Mouse (Mus musculus) stomach, embryonic 14.5 days (tissue): Measurements from ENCODE around the gene Skap1. TPM values are rescaled to one million over a fixed set of nuclear protein-coding genes. Genes with fewer than 3 reads are reported as not detected.
"Not testable (repeated sequence)": the region's sequence is repeated elsewhere in the genome, so short reads cannot be mapped to it uniquely, and the experiment has no call there.

Experiments
- ATAC-seq: fragments of 200-750 bp; cut with Nextera tagmentation; 2 replicates; pipeline ENCODE4 v1.8.0; 2017; ENCODE audit warnings: low read depth, moderate TSS enrichment; ENCODE audit not compliant: insufficient number of reproducible peaks, insufficient read depth, low FRiP score
- H3K27ac ChIP-seq: fragments of 300-500 bp; sonication (generic); 2 replicates; pipeline ENCODE4 v1.5.1; 2014; ENCODE audit warnings: mild to moderate bottlenecking, low read length, moderate library complexity, mixed read lengths
- H3K27me3 ChIP-seq: fragments of 300-500 bp; sonication (generic); 2 replicates; pipeline ENCODE4 v1.6.1; 2014; ENCODE audit warnings: low read length, control low read depth, mixed read lengths; ENCODE audit not compliant: control insufficient read depth, insufficient read depth
- H3K36me3 ChIP-seq: fragments of 300-500 bp; sonication (generic); 2 replicates; pipeline ENCODE4 v1.6.1; 2014; ENCODE audit warnings: mild to moderate bottlenecking, control low read depth, low read length, moderate library complexity, mixed read lengths; ENCODE audit not compliant: control insufficient read depth, insufficient read depth
- H3K4me1 ChIP-seq: fragments of 300-500 bp; sonication (generic); 2 replicates; pipeline ENCODE4 v1.6.1; 2014; ENCODE audit warnings: low read length, control low read depth, mixed read lengths; ENCODE audit not compliant: control insufficient read depth, insufficient read depth
- H3K4me2 ChIP-seq: fragments of 300-500 bp; sonication (generic); replicated peaks from 2 replicates; pipeline ENCODE4 v1.6.1; 2014; ENCODE audit warnings: low read depth, low read length, control low read depth
- H3K4me3 ChIP-seq: fragments of 300-500 bp; sonication (generic); 2 replicates; pipeline ENCODE4 v1.5.1; 2014; ENCODE audit warnings: low read depth, low read length, control low read depth
- H3K9ac ChIP-seq: fragments of 300-500 bp; sonication (generic); replicated peaks from 2 replicates; pipeline ENCODE4 v1.6.1; 2014; ENCODE audit warnings: low read depth, mild to moderate bottlenecking, control low read depth, low read length, moderate library complexity, mixed read lengths
- H3K9me3 ChIP-seq: fragments of 300-500 bp; sonication (generic); 2 replicates; pipeline ENCODE4 v1.6.1; 2016; ENCODE audit warnings: low read depth, low read length, control low read depth; ENCODE audit not compliant: control insufficient read depth
- WGBS: fragments of 180-500 bp; shearing (Covaris S2); extraction: QIAGEN DNeasy Blood & Tissue Kit; methylation state at CpG from one replicate; pipeline ENCODE4 v1.1.7; 2014; 5-methylcytosine and 5-hydroxymethylcytosine counted together
- polyA plus RNA-seq: library from polyadenylated mRNA; unstranded; fragments of >200 nt; fragmentation: Nextera tagmentation; extraction: Ambion mirVana; gene quantifications from 2 replicates; pipeline ENCODE4 v1.2.1, GENCODE M21; 2014

Skap1 gene
- polyA plus RNA-seq, 1 experiment from 2014 or later, result 0.82 TPM

DNA sequence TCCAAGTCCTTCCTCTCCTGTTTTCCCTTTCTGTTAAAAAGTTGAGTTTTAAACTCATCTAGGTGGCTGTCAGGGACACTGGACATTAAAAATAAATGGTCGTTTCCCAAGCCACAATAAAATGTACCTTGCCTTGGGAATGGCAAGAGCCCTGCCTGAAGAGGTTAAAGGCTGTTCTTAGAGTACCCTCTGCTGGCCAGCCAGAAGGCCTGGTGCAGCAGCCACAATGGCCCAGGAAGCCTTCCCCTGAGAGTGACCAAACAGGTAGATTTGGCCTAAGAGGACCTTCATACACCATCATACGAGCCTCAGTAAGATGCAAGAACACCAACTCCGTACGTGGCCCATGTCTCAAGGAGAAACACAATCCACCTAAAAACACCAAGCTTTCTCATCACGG is 246.9 kb downstream of the Skap1 start:
- no peak overlapping the region for H3K27ac ChIP-seq
- H3K4me2 ChIP-seq, result no peak overlapping the region
- no peak for ATAC-seq
- 68% methylated on average over 5 of the region's 5 CpGs for WGBS
- H3K4me3 ChIP-seq, result no peak overlapping the region
- no peaks in the 10 kb centered on the region for H3K9me3 ChIP-seq
- no peaks in the 10 kb centered on the region for H3K27me3 ChIP-seq
- H3K36me3 ChIP-seq, result no peaks in the 10 kb centered on the region
- no peak overlapping the region for H3K9ac ChIP-seq
- no peaks in the 10 kb centered on the region for H3K4me1 ChIP-seq

DNA sequence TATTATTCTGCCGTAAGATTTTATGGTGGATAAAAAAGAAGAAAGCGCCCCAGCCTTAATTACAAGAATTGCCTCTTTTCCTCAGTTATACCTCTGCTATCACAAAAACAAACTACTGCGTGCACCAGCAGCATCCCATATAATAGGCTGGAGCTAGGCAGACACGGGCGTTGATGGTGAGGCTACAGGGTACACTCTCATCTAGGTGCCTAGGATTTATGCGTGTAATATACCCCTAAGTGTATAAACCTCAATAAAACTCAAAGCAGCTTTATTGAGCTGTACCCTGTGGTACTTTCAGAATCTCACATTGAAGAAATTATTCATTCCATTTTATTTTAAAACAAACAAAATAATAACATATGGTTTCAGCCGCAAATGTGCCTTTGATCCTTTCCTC is 247.3 kb downstream of the Skap1 start:
- H3K4me2 ChIP-seq, result no peak overlapping the region

DNA sequence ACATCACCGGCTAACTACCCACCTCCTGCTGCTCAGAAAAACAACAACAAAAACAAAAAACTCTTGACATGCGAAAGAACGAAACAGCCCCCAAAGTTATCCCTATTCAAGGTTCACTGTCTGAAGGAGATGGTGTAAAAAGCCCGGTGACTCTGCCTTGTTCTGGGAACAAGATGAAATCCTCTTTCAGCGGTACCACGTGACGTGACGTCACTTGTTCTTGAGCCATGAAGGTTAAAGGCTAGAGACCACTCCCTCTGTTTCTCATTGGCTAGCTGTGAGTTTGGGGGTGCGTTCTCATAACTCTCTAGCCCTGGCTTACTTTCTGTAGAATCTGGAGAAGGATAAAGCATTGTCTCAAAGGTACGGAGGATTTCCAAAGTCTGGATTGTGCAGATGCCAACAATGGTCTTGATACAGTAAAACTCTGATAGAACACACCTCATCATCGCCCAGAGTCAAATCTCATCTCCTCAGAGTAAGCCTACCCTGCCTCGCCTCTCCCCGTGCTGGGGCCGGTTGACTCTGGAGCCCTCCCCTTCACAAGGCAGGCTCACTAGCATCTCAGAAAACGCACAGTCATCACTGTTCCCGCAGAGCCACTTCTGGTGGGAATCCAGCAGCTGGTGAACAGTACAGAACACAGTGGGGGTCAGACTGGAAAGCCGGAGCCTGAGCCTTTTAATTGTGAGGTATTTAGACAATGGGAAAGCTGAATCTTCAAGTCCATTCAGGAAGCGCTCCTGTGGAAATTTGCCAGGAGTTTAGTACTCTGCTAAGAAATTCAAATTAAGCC is 249.0 kb downstream of the Skap1 start:
- H3K36me3 ChIP-seq, result no peaks in the 10 kb centered on the region
- H3K27ac ChIP-seq, result no peak overlapping the region
- 51% methylated on average over 18 of the region's 18 CpGs for WGBS
- no peak overlapping the region for H3K9ac ChIP-seq
- no peak overlapping the region for H3K4me3 ChIP-seq
- no peaks in the 10 kb centered on the region for H3K4me1 ChIP-seq
- no peak overlapping the region for H3K4me2 ChIP-seq
- H3K9me3 ChIP-seq, result no peaks in the 10 kb centered on the region
- ATAC-seq, result no peak
- H3K27me3 ChIP-seq, result no peaks in the 10 kb centered on the region

More for the DNA sequence above, 247.3 kb downstream of the Skap1 start:
- ATAC-seq, result no peak
- Histone ChIP-seq H3K4me1 (no peaks in the 10 kb centered on the region), H3K27ac (no peak overlapping the region), H3K27me3 (no peaks in the 10 kb centered on the region), H3K9ac (no peak overlapping the region), H3K9me3 (no peaks in the 10 kb centered on the region), H3K4me3 (no peak overlapping the region), H3K36me3 (no peaks in the 10 kb centered on the region)
- 94% methylated on average over 7 of the region's 7 CpGs for WGBS

DNA sequence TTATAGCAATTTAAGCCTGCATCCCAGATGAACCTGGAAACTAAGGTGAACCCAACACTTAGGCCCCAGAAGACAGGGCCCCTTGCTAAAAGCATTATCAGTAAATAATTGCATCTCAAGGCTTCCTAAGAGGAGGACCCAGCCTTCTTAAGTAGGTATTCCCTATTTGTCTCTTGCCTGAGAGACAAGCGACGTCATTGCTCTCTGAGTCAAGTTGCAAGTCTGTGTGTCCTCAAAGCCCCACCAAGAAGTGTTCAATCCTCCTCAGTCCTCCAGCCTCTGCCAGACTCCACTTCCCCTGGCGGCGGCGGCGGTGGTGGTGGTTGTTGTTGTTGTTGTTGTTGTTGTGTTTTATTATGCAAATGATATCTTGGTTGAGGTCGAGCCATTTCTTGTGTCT is 249.6 kb downstream of the Skap1 start:
- H3K27ac ChIP-seq, result no peak overlapping the region
- H3K9ac ChIP-seq, result no peak overlapping the region
- no peaks in the 10 kb centered on the region for H3K27me3 ChIP-seq
- H3K4me2 ChIP-seq, result no peak overlapping the region
- H3K9me3 ChIP-seq, result no peaks in the 10 kb centered on the region
- no peaks in the 10 kb centered on the region for H3K36me3 ChIP-seq
- no peak overlapping the region for H3K4me3 ChIP-seq
- no peak for ATAC-seq
- 73% methylated on average over 7 of the region's 7 CpGs for WGBS
- no peaks in the 10 kb centered on the region for H3K4me1 ChIP-seq

DNA sequence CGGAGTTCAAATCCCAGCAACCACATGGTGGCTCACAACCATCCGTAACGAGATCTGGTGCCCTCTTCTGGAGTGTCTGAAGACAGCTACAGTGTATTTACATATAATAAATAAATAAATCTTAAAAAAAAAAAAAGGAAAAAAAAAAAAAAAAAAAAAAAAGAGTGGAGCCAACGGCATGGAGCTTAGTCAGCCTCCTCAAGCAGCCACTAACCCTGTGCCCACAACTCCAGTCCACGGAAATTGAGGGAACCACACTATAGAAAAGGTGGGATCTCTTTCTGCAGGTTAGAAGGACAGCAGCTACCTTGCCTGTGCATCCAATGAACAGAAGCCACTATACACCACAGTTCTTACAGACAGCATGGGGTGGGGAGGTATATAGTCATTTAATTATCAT is 250.8 kb downstream of the Skap1 start:
- not testable (repeated sequence) for ATAC-seq, H3K27ac ChIP-seq, H3K36me3 ChIP-seq, H3K4me2 ChIP-seq, H3K27me3 ChIP-seq, H3K9ac ChIP-seq, H3K9me3 ChIP-seq, H3K4me3 ChIP-seq, H3K4me1 ChIP-seq
- 85% methylated on average over 3 of the region's 5 CpGs for WGBS

DNA sequence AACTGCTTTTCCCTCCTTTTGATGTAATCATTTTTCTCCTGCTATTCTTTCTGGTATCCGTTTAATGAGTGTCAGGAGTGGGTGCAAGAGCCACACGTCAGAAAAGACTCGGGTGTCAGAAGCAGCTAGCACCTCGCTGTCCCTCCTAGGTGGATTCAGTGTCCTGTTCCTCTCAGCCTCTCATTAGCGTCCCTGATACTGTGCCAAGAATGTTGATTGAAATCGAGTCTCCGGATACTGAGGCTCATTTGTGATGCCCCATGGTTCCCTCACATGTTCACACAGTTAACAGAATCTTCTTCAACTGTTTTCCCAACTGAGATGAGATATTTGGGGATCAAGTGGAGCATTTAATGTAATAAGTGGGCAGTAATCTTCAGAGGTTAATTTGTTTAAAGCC is 254.2 kb downstream of the Skap1 start:
- H3K9me3 ChIP-seq, result no peaks in the 10 kb centered on the region
- no peaks in the 10 kb centered on the region for H3K27me3 ChIP-seq
- H3K36me3 ChIP-seq, result no peaks in the 10 kb centered on the region
- WGBS, result 64% methylated on average over 7 of the region's 7 CpGs
- H3K9ac ChIP-seq, result no peak overlapping the region
- no peak for ATAC-seq
- no peaks in the 10 kb centered on the region for H3K4me1 ChIP-seq
- H3K27ac ChIP-seq, result no peak overlapping the region
- no peak overlapping the region for H3K4me2 ChIP-seq
- H3K4me3 ChIP-seq, result no peak overlapping the region

DNA sequence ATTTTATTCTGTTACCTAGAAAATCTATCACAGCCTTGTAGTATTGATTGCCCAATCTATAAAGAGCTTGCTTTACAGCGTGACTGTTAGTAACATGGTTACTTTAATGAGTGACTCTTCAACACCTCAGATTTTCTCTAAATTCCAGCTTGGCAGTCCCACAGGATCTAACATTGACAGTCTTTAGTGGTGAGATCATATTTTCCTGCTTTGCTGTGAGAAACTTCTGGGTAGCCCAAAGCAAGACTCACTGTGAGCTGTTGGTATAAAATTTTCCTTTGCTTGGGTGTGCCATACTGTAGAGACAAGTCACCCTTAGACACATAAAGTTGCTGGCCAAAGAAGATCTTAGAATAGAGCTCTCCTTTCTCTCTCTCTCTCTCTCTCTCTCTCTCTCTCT is 261.4 kb downstream of the Skap1 start:
- Histone ChIP-seq H3K27me3 (no peaks in the 10 kb centered on the region), H3K27ac (no peak overlapping the region), H3K36me3 (no peaks in the 10 kb centered on the region), H3K9ac (no peak overlapping the region), H3K4me2 (no peak overlapping the region), H3K9me3 (no peaks in the 10 kb centered on the region), H3K4me1 (no peaks in the 10 kb centered on the region), H3K4me3 (no peak overlapping the region)
- no peak for ATAC-seq
- WGBS, result 66% methylated on average over 1 of the region's 1 CpGs

DNA sequence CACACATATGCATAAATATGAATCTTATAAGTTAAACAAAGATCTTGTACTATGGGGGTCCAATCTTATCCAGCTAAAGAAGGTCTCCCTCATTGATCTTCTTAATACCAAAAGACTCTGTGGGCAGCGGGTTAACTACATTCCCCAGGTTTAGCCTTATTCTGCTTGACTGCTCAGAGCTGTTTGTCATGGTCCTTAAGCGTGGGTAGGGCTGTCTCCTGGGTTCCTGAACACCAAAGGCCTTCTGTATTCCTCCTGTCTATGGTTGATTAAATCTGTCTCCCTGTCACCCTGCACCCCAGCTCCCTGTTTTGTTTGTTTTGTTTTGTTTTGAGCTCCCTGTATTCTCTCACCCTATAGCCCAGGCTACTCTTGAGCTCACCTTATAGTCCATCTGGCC is 264.2 kb downstream of the Skap1 start:
- H3K9ac ChIP-seq, result no peak overlapping the region
- 67% methylated on average over 2 of the region's 2 CpGs for WGBS
- H3K9me3 ChIP-seq, result no peaks in the 10 kb centered on the region
- no peaks in the 10 kb centered on the region for H3K4me1 ChIP-seq
- ATAC-seq, result no peak
- no peak overlapping the region for H3K27ac ChIP-seq
- H3K36me3 ChIP-seq, result no peaks in the 10 kb centered on the region
- no peak overlapping the region for H3K4me2 ChIP-seq
- no peak overlapping the region for H3K4me3 ChIP-seq
- no peaks in the 10 kb centered on the region for H3K27me3 ChIP-seq

DNA sequence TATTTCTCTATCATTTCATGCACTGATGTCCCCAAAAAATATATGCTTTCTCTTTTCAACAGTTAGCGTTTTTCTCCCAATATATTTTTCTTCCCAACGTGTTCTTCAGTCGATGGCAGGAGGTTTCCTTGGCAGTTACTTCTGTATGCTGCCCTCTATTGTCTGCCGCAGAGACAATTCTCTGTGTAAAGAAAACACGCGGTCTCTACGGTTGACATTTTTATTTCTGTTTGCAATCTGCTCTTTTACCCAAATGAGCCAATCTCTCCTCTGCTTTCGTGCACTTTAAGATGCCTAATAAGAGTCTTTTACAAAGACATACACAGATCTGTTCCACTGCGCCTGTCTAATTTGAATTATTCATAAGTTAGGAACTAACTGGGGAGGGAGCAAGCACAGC is 265.1 kb downstream of the Skap1 start:
- H3K27ac ChIP-seq, result no peak overlapping the region
- no peak for ATAC-seq
- no peak overlapping the region for H3K4me2 ChIP-seq
- no peaks in the 10 kb centered on the region for H3K36me3 ChIP-seq
- 42% methylated on average over 9 of the region's 9 CpGs for WGBS
- no peaks in the 10 kb centered on the region for H3K9me3 ChIP-seq
- H3K9ac ChIP-seq, result no peak overlapping the region
- no peaks in the 10 kb centered on the region for H3K27me3 ChIP-seq
- no peak overlapping the region for H3K4me3 ChIP-seq
- H3K4me1 ChIP-seq, result no peaks in the 10 kb centered on the region
